Mouse (Mus musculus): ENCODE measurements around the gene Lcn2. TPM values are rescaled to one million over a fixed set of nuclear protein-coding genes. Genes with fewer than 3 reads are reported as not detected.

The Lcn2 gene
- polyA plus RNA-seq, 1 experiment from 2014 or later = 22.8 TPM

DNA sequence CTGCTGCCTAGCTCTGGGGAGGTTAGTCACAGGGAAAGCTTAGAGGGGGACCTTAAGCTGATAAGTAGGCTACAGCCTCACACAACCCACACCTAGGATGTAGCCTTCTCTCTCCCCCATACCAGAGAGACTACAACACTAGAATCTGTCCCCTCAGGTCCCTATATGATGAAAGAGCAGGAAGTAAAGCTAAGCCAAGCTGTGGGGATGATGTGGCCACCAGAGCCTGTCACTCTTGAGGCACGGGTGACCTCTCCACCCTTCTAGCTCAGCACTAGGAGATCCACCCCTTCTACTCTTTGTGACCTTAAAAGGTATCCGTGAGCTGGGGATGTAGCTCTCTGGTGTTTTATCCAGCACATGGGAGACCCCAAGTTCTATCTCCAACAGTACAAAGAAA, 1.1 kb upstream of the Lcn2 start:
- Histone ChIP-seq H3K9me3 (replicated peaks) (no peaks in the 10 kb centered on the region), H3K4me3 (replicated peaks) (no peak overlapping the region), H3K27me3 (0 out of 2 replicates have a peak, but pooled peaks cover 12% of the 10 kb centered on the region), H3K27ac (no peak overlapping the region), H3K4me1 (replicated peaks) (peaks cover 6% of the 10 kb centered on the region; the same call in 1 of the 2 replicates), H3K36me3 (no peaks in the 10 kb centered on the region), H3K9ac (no peak overlapping the region), H3K4me2 (no peak overlapping the region)
- no peak for ATAC-seq (ENCODE audit: low read depth)
- WGBS (ENCODE audit: insufficient replicate concordance) = 51% methylated on average over 2 of the region's 2 CpGs
- DNase-seq = no peak

DNA sequence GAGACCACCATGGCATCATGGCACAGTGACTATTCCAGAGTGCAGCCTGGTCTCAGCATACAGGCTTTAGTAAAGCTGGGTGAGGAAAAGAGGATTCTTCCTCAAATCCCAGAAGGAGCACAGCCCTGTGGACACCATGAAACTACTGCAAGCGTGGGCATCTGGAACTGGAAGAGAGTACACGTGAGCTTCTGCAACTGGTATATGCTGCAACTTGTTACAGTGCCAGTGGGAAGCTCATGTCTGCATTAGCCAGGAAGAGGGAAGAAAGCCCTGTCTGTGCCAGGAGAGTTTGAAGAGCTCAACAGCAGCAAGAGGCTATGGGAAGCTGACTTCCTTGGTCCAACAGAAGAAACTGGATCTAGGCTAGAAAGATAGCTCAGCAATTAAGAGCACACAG, 5.4 kb downstream of the Lcn2 start:
- H3K36me3 ChIP-seq = peaks cover 23% of the 10 kb centered on the region
- ATAC-seq (ENCODE audit: low read depth) (no peak), DNase-seq (no peak)
- peak overlapping the region; percentile 76; the same call in 1 of the 2 replicates for H3K4me3 ChIP-seq (replicated peaks)
- no peak overlapping the region for H3K27ac ChIP-seq
- H3K4me1 ChIP-seq (replicated peaks) = peaks cover 30% of the 10 kb centered on the region
- no peak overlapping the region for H3K9ac ChIP-seq
- H3K27me3 ChIP-seq = peaks cover 20% of the 10 kb centered on the region
- H3K9me3 ChIP-seq (replicated peaks) = no peaks in the 10 kb centered on the region
- 71% methylated on average over 2 of the region's 2 CpGs for WGBS (ENCODE audit: insufficient replicate concordance)
- H3K4me2 ChIP-seq = peak overlapping the region; percentile 99; the same call in 1 of the 2 replicates

DNA sequence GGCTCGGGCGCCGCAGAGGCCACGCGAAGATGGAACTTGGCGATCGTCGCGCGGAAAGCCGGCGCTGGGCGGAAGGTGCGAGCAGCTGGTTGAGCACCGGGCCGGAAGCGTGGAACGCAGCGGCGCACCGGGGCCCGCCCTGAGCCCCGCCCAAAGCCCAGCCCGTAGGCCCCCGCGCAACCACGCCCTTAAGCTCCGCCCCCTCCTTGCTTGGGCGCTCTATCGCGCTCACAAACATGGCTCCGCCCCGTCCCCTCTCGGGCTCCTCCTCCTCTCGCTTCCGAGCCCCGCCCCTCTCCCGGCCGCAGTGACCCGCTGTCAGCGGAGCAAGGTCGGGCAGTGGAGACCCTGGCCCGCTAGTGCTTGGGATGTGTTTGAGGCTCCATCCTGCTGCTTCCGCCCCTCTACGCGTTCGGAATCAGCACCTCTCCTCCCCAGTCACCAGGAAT, 6.3 kb downstream of the Lcn2 start, which contains the start of gene 1110008P14Rik:
1110008P14Rik (minus strand) TSS at position 164 of the 449 bp plus-strand sequence.
- WGBS (ENCODE audit: insufficient replicate concordance) = 0% methylated on average over 44 of the region's 47 CpGs
- peak within 1 kb of the TSS; percentile 99 for H3K4me2 ChIP-seq
- peaks cover 32% of the 10 kb centered on the region for H3K36me3 ChIP-seq
- peak; percentile 94 for ATAC-seq (ENCODE audit: low read depth)
- H3K27ac ChIP-seq = peak within 1 kb of the TSS; percentile 77
- no peaks in the 10 kb centered on the region for H3K9me3 ChIP-seq (replicated peaks)
- H3K4me1 ChIP-seq (replicated peaks) = peaks cover 30% of the 10 kb centered on the region
- DNase-seq = peak; percentile 95
- peak within 1 kb of the TSS; percentile 86 for H3K9ac ChIP-seq
- peaks cover 20% of the 10 kb centered on the region for H3K27me3 ChIP-seq
- peak within 1 kb of the TSS; percentile 76 for H3K4me3 ChIP-seq (replicated peaks)

DNA sequence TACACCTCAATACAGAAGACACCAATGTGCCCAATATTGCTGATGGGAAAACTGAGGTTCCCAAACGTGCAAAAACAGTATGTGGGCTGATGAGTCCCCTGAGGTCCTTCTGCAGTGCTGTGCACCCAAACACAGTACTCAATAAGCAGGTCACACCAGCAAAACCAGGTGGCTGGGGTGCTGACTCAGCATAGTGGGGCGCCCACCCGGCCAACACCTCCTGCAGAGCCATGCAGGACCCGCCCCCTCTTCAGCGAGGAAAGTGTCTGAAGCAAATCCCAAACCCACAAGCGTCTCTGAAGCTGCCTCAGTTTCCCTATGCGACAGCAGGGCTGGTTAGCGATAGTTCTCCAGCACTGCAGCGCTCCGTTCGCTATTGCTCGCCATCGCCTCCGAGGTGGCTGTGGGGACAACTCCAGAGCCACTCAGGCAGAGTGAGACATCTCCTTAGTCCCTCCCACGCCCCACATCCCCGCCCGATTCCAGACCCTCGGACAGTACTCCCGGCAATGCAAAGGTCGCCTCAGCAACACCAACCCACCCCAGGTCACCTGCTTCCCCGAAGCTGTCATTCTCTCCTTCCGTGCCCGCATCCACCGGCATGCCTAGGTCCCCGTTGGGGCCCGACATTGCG, 6.8 kb downstream of the Lcn2 start:
- peak; percentile 35 for DNase-seq
- Histone ChIP-seq H3K27ac (peak overlapping the region; percentile 77), H3K27me3 (peaks cover 20% of the 10 kb centered on the region), H3K4me3 (replicated peaks) (peak overlapping the region; percentile 76), H3K4me2 (peak overlapping the region; percentile 99), H3K4me1 (replicated peaks) (peaks cover 30% of the 10 kb centered on the region), H3K9ac (peak overlapping the region; percentile 86), H3K36me3 (peaks cover 37% of the 10 kb centered on the region), H3K9me3 (replicated peaks) (no peaks in the 10 kb centered on the region)
- WGBS (ENCODE audit: insufficient replicate concordance) = under 1% methylated on average over 27 of the region's 27 CpGs
- ATAC-seq (ENCODE audit: low read depth) = peak; percentile 50

DNA sequence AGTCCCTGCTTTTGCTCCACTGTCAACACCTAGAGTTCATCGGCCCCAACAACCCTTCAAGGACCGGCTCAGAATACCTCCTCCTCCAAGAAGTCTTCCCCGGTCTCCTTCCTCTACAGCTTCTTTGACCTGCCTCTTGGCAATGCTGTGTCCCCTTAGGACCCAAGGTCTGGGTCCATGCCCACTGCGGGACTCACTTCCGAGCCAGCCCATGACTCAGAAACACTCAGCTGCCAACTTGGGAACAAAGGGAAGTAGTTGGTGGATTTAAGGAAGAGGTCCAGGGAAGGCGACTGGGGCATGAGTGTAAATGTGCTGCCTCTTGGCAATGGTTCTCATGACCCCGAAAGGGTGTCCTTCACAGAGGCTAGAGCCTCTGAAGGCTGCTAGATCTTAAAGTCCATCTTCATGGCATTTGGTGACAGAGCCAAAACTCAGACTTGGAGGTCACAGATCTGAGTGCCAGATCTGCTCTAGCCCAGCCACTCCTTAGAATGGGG, 8.0 kb downstream of the Lcn2 start:
- no peaks in the 10 kb centered on the region for H3K9me3 ChIP-seq (replicated peaks)
- H3K4me2 ChIP-seq = peak overlapping the region; percentile 99
- peaks cover 49% of the 10 kb centered on the region for H3K36me3 ChIP-seq
- ATAC-seq (ENCODE audit: low read depth) (no peak), DNase-seq (no peak)
- peak overlapping the region; percentile 86 for H3K9ac ChIP-seq
- no peak overlapping the region for H3K27ac ChIP-seq
- 0 out of 2 replicates have a peak overlapping the region, but pooled peaks have one; percentile 76 for H3K4me3 ChIP-seq (replicated peaks)
- WGBS (ENCODE audit: insufficient replicate concordance) = 78% methylated on average over 7 of the region's 7 CpGs
- peaks cover 30% of the 10 kb centered on the region for H3K4me1 ChIP-seq (replicated peaks)
- H3K27me3 ChIP-seq = peaks cover 18% of the 10 kb centered on the region

DNA sequence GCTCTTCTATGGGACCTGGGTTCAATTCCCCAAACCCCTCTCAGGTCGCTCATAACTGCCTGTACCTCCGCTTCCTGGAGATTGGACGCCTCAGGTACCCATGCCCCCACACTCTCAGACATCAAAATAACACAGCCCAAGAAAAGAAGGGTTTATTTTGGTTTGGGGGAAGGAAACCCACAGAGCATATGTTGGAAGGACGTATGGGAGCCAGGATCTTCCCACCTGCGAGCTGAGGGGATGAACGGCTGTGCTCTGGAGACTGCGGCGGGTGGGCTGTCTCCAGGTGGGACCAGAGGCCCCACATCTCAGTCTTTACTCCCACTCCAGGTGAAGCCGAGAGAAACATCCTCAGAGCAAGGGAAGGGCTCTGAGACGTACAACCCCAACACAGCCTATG, 11.1 kb downstream of the Lcn2 start:
- H3K9me3 ChIP-seq (replicated peaks) = no peaks in the 10 kb centered on the region
- DNase-seq (no peak), ATAC-seq (ENCODE audit: low read depth) (no peak)
- H3K27me3 ChIP-seq = no peaks in the 10 kb centered on the region
- no peak overlapping the region for H3K4me2 ChIP-seq
- H3K36me3 ChIP-seq = peaks cover 73% of the 10 kb centered on the region
- no peak overlapping the region for H3K27ac ChIP-seq
- peaks cover 17% of the 10 kb centered on the region for H3K4me1 ChIP-seq (replicated peaks)
- WGBS (ENCODE audit: insufficient replicate concordance) = 87% methylated on average over 10 of the region's 10 CpGs
- H3K9ac ChIP-seq = no peak overlapping the region
- no peak overlapping the region for H3K4me3 ChIP-seq (replicated peaks)

DNA sequence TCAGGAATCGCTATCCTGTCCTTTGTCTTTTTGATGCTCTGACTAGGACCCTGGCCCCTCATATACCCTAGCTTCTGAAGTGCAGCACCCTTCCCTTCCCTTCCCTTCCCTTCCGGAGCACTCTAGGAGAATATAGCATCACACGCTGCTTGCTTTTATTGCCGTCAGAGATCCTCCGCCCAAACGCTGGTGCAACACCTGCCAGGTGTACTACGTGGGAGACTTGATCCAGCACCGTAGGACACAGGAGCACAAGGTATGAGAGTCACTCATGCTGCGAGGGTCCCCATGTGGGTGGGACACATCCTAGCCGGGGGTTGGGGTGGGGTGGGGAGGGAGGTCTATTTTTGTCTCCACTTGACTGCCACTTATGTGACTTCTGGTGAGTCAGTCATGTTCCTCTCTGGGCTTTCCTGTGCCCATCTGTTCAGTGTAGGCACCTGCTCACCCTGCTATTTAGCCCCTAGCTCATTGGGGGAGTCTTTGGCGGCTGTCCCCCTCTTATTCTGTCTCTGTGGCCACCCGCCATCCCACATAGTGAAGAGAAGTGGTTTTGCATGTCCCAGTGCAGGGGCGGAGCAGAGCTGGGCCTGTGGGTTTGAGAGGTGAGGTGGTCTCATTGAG, 12.6 kb downstream of the Lcn2 start:
- Histone ChIP-seq H3K27me3 (no peaks in the 10 kb centered on the region), H3K9ac (no peak overlapping the region), H3K9me3 (replicated peaks) (no peaks in the 10 kb centered on the region), H3K27ac (no peak overlapping the region), H3K4me2 (no peak overlapping the region), H3K4me3 (replicated peaks) (no peak overlapping the region), H3K4me1 (replicated peaks) (peaks cover 4% of the 10 kb centered on the region), H3K36me3 (peaks cover 88% of the 10 kb centered on the region)
- ATAC-seq (ENCODE audit: low read depth) (no peak), DNase-seq (no peak)
- WGBS (ENCODE audit: insufficient replicate concordance) = 80% methylated on average over 13 of the region's 13 CpGs

DNA sequence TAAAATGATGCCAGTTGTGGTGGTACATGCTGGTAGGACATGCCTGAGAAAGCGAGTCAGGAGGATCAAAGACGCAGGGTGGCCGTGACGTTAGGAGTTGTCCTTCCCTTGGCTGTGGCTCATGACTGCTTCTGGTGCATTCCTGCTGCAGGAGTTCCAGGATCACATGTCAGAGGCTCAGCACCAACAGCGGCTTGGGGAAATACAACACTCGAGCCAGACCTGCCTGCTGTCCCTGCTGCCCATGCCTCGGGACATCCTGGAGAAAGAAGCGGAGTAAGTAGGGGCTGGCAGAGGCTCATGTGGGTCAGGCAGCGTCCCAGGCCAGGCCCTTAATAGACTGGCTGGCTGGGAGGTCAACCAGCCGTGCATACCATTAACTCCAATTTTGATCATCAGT, 13.9 kb downstream of the Lcn2 start:
- ATAC-seq (ENCODE audit: low read depth) = no peak
- Histone ChIP-seq H3K4me1 (replicated peaks) (no peaks in the 10 kb centered on the region), H3K36me3 (peaks cover 93% of the 10 kb centered on the region), H3K4me3 (replicated peaks) (no peak overlapping the region), H3K27me3 (no peaks in the 10 kb centered on the region), H3K9ac (no peak overlapping the region), H3K4me2 (no peak overlapping the region), H3K27ac (no peak overlapping the region), H3K9me3 (replicated peaks) (no peaks in the 10 kb centered on the region)
- no peak for DNase-seq
- 92% methylated on average over 10 of the region's 10 CpGs for WGBS (ENCODE audit: insufficient replicate concordance)

DNA sequence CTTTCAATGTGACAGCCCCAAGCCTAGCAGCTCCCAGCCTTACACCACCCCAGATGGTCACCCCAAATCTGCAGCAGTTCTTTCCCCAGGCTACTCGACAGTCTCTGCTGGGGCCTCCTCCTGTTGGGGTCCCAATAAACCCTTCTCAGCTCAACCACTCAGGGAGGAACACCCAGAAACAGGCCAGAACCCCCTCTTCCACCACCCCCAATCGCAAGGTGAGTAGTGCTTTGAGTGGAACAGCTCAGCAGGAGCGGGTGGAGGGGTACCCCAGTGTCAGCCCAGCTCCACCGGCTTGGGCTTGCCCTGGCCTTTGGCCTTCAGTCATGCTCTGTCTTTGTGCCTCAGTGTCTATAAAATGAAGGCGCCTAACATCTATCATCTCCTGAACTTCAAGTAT, 20.7 kb downstream of the Lcn2 start:
- peaks cover 21% of the 10 kb centered on the region for H3K4me1 ChIP-seq (replicated peaks)

DNA sequence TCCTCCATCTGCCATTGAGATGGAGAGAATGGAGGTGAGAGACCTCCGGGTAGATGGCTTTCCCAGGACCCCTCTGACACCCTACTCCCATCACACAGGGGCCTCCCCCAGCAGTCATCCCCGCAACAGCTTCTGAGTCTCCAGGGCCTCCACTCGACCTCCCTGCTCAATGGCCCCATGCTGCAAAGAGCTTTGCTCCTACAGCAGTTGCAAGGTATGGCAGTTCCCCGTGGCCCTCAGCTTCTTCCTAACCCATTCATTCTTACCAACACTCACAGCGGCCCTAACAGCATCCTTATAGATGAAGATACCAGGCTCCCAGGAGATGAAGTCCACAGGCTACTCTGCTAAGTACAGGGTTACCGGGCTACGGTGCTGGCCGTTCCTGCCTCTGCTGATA, 23.9 kb downstream of the Lcn2 start:
- ATAC-seq (ENCODE audit: low read depth) = no peak
- H3K27ac ChIP-seq = peak overlapping the region; percentile 94
- peak overlapping the region; percentile 84 for H3K4me3 ChIP-seq (replicated peaks)
- DNase-seq = no peak
- H3K9me3 ChIP-seq (replicated peaks) = no peaks in the 10 kb centered on the region
- H3K4me1 ChIP-seq (replicated peaks) = peaks cover 38% of the 10 kb centered on the region
- 51% methylated on average over 8 of the region's 8 CpGs for WGBS (ENCODE audit: insufficient replicate concordance)
- H3K4me2 ChIP-seq = peak overlapping the region; percentile 93
- no peaks in the 10 kb centered on the region for H3K27me3 ChIP-seq
- H3K9ac ChIP-seq = peak overlapping the region; percentile 89
- H3K36me3 ChIP-seq = peaks cover 33% of the 10 kb centered on the region

More for the DNA sequence above, 20.7 kb downstream of the Lcn2 start:
- no peak overlapping the region for H3K4me2 ChIP-seq
- DNase-seq (no peak), ATAC-seq (ENCODE audit: low read depth) (no peak)
- no peaks in the 10 kb centered on the region for H3K9me3 ChIP-seq (replicated peaks)
- no peaks in the 10 kb centered on the region for H3K27me3 ChIP-seq
- no peak overlapping the region for H3K9ac ChIP-seq
- WGBS (ENCODE audit: insufficient replicate concordance) = 89% methylated on average over 5 of the region's 5 CpGs
- H3K4me3 ChIP-seq (replicated peaks) = no peak overlapping the region
- peaks cover 65% of the 10 kb centered on the region for H3K36me3 ChIP-seq
- no peak overlapping the region for H3K27ac ChIP-seq

DNA sequence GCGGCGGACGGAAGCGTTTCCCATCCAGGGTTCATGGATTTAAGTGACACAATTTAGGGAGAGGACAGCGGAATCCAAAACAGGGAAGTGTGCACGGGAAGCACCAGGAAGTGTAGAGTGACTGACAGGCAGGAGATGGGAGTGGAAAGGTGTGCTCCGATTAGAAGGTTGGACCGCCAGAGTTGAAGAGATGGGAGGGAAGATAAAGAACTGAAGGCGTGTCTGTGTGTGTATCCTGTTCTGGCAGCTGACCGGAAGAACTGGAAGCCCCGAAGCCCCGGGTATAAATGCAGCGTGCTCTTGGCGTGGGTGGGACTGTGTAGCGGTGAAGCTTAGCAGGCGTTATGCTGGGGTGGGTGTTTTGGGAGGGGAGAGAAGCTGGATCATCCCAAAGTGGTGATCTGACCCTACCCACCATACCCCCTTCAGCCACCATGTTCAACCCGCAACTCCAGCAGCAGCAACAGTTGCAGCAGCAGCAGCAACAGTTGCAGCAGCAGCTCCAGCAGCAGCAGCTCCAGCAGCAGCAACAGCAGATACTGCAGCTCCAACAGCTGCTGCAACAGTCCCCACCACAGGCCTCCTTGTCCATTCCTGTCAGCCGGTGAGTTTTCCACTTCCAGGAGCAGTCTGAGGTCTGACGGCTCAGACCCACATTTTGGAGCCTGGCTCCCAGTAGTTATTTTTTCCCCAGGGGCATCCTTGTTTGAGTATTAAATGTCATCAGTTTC, 24.5 kb downstream of the Lcn2 start:
- peak overlapping the region; percentile 84 for H3K4me3 ChIP-seq (replicated peaks)
- H3K27me3 ChIP-seq = 0 out of 2 replicates have a peak, but pooled peaks cover 2% of the 10 kb centered on the region
- H3K4me2 ChIP-seq = peak overlapping the region; percentile 93
- H3K9me3 ChIP-seq (replicated peaks) = no peaks in the 10 kb centered on the region
- peaks cover 31% of the 10 kb centered on the region for H3K36me3 ChIP-seq
- ATAC-seq (ENCODE audit: low read depth) (peak; percentile 52), DNase-seq (peak; percentile 55)
- WGBS (ENCODE audit: insufficient replicate concordance) = 7% methylated on average over 19 of the region's 19 CpGs
- H3K9ac ChIP-seq = peak overlapping the region; percentile 89
- H3K27ac ChIP-seq = peak overlapping the region; percentile 94
- H3K4me1 ChIP-seq (replicated peaks) = peaks cover 38% of the 10 kb centered on the region
